Mouse (Mus musculus) G1E (cell line): ENCODE data around the gene Gm11034. TPM values are rescaled to one million over a fixed set of nuclear protein-coding genes. Genes with fewer than 3 reads are reported as not detected.

Source experiments
- ATAC-seq: 2 replicates; pipeline ENCODE4 v1.8.0; 2016; ENCODE audit warnings: mild to moderate bottlenecking; ENCODE audit not compliant: insufficient number of reproducible peaks, poor library complexity, low FRiP score, severe bottlenecking; ENCODE audit errors: extremely low read depth
- DNase-seq: peaks from one replicate; pipeline ENCODE4 v3.0.0; 2012; ENCODE audit warnings: low spot score
- H3K27me3 ChIP-seq: 2 replicates; pipeline ENCODE4 v1.6.1; 2012; ENCODE audit warnings: mild to moderate bottlenecking, low read length, inconsistent platforms; ENCODE audit not compliant: insufficient read depth
- H3K36me3 ChIP-seq: replicated peaks from 2 replicates; pipeline ENCODE3; 2012; ENCODE audit warnings: mild to moderate bottlenecking, inconsistent platforms
- H3K4me1 ChIP-seq: 2 replicates; pipeline ENCODE4 v1.6.1; 2012; ENCODE audit warnings: low read depth, low read length, inconsistent platforms, mixed read lengths; ENCODE audit not compliant: insufficient read depth
- H3K4me3 ChIP-seq: 2 replicates; pipeline ENCODE4 v1.5.1; 2012; ENCODE audit warnings: low read depth, mild to moderate bottlenecking, inconsistent platforms, low read length, moderate library complexity, mixed read lengths
- H3K9me3 ChIP-seq: replicated peaks from 2 replicates; pipeline ENCODE4 v1.6.1; 2012; ENCODE audit warnings: inconsistent platforms
- CTCF ChIP-seq: IDR thresholded peaks from 2 replicates; pipeline ENCODE4 v1.5.1; 2012; ENCODE audit warnings: low read depth, low read length, inconsistent platforms, mixed read lengths
- GATA1 ChIP-seq: IDR thresholded peaks from 2 replicates; pipeline ENCODE4 v1.6.1; 2012; ENCODE audit warnings: borderline replicate concordance, low read length, inconsistent platforms, mixed read lengths
- GATA2 ChIP-seq: IDR thresholded peaks from 2 replicates; pipeline ENCODE4 v1.6.1; 2012; ENCODE audit warnings: low read depth, low read length, inconsistent platforms, borderline replicate concordance
- POLR2AphosphoS5 ChIP-seq: IDR thresholded peaks from 2 replicates; pipeline ENCODE4 v1.6.1; 2012; ENCODE audit warnings: low read depth, low read length, inconsistent platforms; ENCODE audit not compliant: insufficient replicate concordance
- TAL1 ChIP-seq: conservative IDR thresholded peaks from 2 replicates; pipeline ENCODE4 v1.6.1; 2012; ENCODE audit warnings: low read depth, low read length, inconsistent platforms, mixed read lengths
- polyA plus RNA-seq: library from polyadenylated mRNA; stranded (reverse); fragments of >175 nt; gene quantifications from 2 replicates; pipeline ENCODE4 v1.2.3, GENCODE M21; 2012
- total RNA-seq, 2 experiments: library from RNA; stranded (forward) in 1 of 2; stranded (reverse) in 1 of 2; fragments of 200-1000 nt in 1 of 2; fragments of >200 nt in 1 of 2; fragmentation: Nextera tagmentation in 1 of 2; gene quantifications; 2 replicates each; pipeline ENCODE4 v1.2.3; 2014 to 2017

Gene Gm11034
- total and polyA plus RNA-seq, 3 experiments, result not detected

- Histone ChIP-seq H3K27me3 (peaks cover 18% of the 10 kb centered on the region), H3K36me3 (no peaks in the 10 kb centered on the region), H3K9me3 (peaks cover 6% of the 10 kb centered on the region; the same call in 1 of the 2 replicates), H3K4me3 (no peak overlapping the region), H3K4me1 (peaks cover 15% of the 10 kb centered on the region)
- no peak for ATAC-seq
- DNase-seq, result no peak
- TF ChIP-seq TAL1, result no peak
- TF ChIP-seq GATA1, result no peak
Measured at GRCm38 (mm10) chr8:72197997-72198396, 15.4 kb downstream of the Gm11034 start.

- DNase-seq (no peak), ATAC-seq (no peak)
- Histone ChIP-seq H3K9me3 (0 out of 2 replicates have a peak, but pooled peaks cover 3% of the 10 kb centered on the region), H3K4me3 (no peak overlapping the region), H3K4me1 (peaks cover 21% of the 10 kb centered on the region), H3K36me3 (no peaks in the 10 kb centered on the region), H3K27me3 (peaks cover 13% of the 10 kb centered on the region)
- TF ChIP-seq GATA2, result no peak
Measured at GRCm38 (mm10) chr8:72192065-72192464, 21.4 kb downstream of the Gm11034 start.

GRCm38 (mm10) chr8:72190215-72190539 is 23.3 kb downstream of the Gm11034 start:
- ATAC-seq (no peak), DNase-seq (no peak)
- Histone ChIP-seq H3K27me3 (peaks cover 13% of the 10 kb centered on the region), H3K4me3 (no peak overlapping the region), H3K36me3 (no peaks in the 10 kb centered on the region), H3K9me3 (0 out of 2 replicates have a peak, but pooled peaks cover 3% of the 10 kb centered on the region), H3K4me1 (peaks cover 21% of the 10 kb centered on the region)
- TF ChIP-seq TAL1 (no peak), POLR2AphosphoS5 (no peak), GATA1 (no peak), CTCF (no peak), GATA2 (no peak)

GRCm38 (mm10) chr8:72189417-72190214 is 23.8 kb downstream of the Gm11034 start, which contains the start of gene Hsh2d:
Gene Hsh2d, plus strand, starts transcription at chr8:72189638.
- peaks cover 13% of the 10 kb centered on the region for H3K27me3 ChIP-seq
- peaks cover 21% of the 10 kb centered on the region for H3K4me1 ChIP-seq
- DNase-seq (no peak), ATAC-seq (no peak)
- H3K36me3 ChIP-seq, result no peaks in the 10 kb centered on the region
- H3K4me3 ChIP-seq, result peak within 1 kb of the TSS; percentile 48; the same call in 1 of the 2 replicates
- TF ChIP-seq TAL1 (no peak), POLR2AphosphoS5 (no peak), CTCF (no peak), GATA2 (no peak), GATA1 (no peak)
- H3K9me3 ChIP-seq, result 0 out of 2 replicates have a peak, but pooled peaks cover 3% of the 10 kb centered on the region

GRCm38 (mm10) chr8:72187793-72188331 is 25.6 kb downstream of the Gm11034 start:
- no peak for ATAC-seq
- H3K9me3 ChIP-seq, result 0 out of 2 replicates have a peak, but pooled peaks cover 3% of the 10 kb centered on the region
- H3K4me1 ChIP-seq, result peaks cover 21% of the 10 kb centered on the region

GRCm38 (mm10) chr8:72183554-72184202 is 29.8 kb downstream of the Gm11034 start:
- Histone ChIP-seq H3K9me3 (no peaks in the 10 kb centered on the region), H3K27me3 (peaks cover 5% of the 10 kb centered on the region; the same call in 1 of the 2 replicates), H3K4me3 (no peak overlapping the region), H3K36me3 (peaks cover 37% of the 10 kb centered on the region), H3K4me1 (peaks cover 9% of the 10 kb centered on the region)
- DNase-seq, result no peak
- no peak for ATAC-seq
- TF ChIP-seq CTCF (no peak), GATA1 (no peak), GATA2 (no peak), POLR2AphosphoS5 (no peak), TAL1 (no peak)

More at GRCm38 (mm10) chr8:72187793-72188331, 25.6 kb downstream of the Gm11034 start:
- no peak for DNase-seq
- H3K27me3 ChIP-seq, result peaks cover 10% of the 10 kb centered on the region
- TF ChIP-seq GATA2 (no peak), TAL1 (no peak), POLR2AphosphoS5 (no peak), CTCF (no peak), GATA1 (no peak)
- no peaks in the 10 kb centered on the region for H3K36me3 ChIP-seq
- no peak overlapping the region for H3K4me3 ChIP-seq
